Mouse (Mus musculus) E14TG2a.4 (cell line): Measurements from ENCODE around the gene Inca1.

Experiments used
- H3K27me3 ChIP-seq: 2 replicates; pipeline ENCODE4 v1.6.1; 2014; ENCODE audit warnings: low read length, control low read depth; ENCODE audit not compliant: insufficient read depth
- H3K36me3 ChIP-seq: 2 replicates; pipeline ENCODE4 v1.6.1; 2014; ENCODE audit warnings: low read length, control low read depth; ENCODE audit not compliant: insufficient read depth
- H3K4me1 ChIP-seq: replicated peaks from 2 replicates; pipeline ENCODE4 v1.6.1; 2014; ENCODE audit warnings: low read depth, low read length, control low read depth
- H3K4me3 ChIP-seq: replicated peaks from 2 replicates; pipeline ENCODE4 v1.5.1; 2014; ENCODE audit warnings: mild to moderate bottlenecking, low read length
- H3K9me3 ChIP-seq: 2 replicates; pipeline ENCODE4 v1.6.1; 2014; ENCODE audit warnings: low read length, control low read depth
- CTCF ChIP-seq: conservative IDR thresholded peaks from 2 replicates; pipeline ENCODE4 v1.5.1; 2014; ENCODE audit warnings: low read length
- NANOG ChIP-seq: IDR thresholded peaks from 2 replicates; pipeline ENCODE4 v1.6.1; 2014; ENCODE audit warnings: borderline replicate concordance, low read length, mixed read lengths
- POU5F1 ChIP-seq: IDR thresholded peaks from 2 replicates; pipeline ENCODE4 v1.6.1; 2014; ENCODE audit warnings: low read length, borderline replicate concordance

The Inca1 gene

DNA sequence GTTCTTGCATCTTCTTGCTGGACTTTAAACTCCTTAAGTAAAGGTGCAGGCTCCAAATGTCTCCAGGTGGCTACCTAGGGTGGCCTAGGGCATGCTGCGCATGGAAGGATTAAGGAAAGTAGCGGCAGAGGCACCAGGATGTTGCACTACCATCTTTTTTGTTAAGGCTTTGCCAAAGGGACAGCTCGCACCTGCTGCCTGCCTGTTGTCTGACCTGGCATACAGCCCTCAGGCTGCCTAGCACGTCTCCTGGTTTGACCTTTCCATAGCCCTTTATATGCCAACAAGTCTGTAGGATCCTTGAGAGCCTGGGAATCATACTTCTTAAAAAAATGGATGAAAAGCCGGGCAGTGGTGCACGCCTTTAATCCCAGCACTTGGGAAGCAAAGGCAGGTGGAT, 56.9 kb downstream of the Inca1 start:
- TF ChIP-seq CTCF: no peak
- TF ChIP-seq POU5F1: no peak
- no peak for TF ChIP-seq NANOG
- peaks cover 25% of the 10 kb centered on the region for H3K4me1 ChIP-seq
- H3K9me3 ChIP-seq: no peaks in the 10 kb centered on the region
- 0 out of 2 replicates have a peak, but pooled peaks cover 3% of the 10 kb centered on the region for H3K27me3 ChIP-seq
- no peak overlapping the region for H3K4me3 ChIP-seq
- peaks cover 36% of the 10 kb centered on the region for H3K36me3 ChIP-seq

DNA sequence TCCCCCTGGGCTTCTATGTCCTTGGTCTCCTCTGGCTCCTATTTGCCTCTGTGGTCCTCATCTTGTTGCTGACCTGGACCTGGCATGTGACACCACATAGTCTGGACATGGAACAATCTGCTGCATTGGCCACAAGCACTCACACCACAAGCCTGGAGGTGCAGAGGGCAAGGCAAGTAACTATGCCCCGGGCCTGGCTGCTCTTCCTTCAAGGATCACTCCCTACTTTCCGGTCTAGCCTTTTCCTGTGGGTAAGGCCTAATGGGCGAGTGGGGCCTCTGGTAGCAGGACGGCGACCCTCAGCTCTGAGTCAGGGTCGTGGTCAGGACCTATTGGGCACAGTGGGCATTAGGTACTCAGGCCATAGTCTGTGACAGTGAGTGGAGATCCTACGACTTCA, 58.7 kb downstream of the Inca1 start:
- TF ChIP-seq CTCF: no peak
- TF ChIP-seq NANOG: no peak
- no peak for TF ChIP-seq POU5F1
- H3K36me3 ChIP-seq: peaks cover 36% of the 10 kb centered on the region
- no peaks in the 10 kb centered on the region for H3K9me3 ChIP-seq
- H3K27me3 ChIP-seq: 0 out of 2 replicates have a peak, but pooled peaks cover 3% of the 10 kb centered on the region
- no peak overlapping the region for H3K4me3 ChIP-seq
- H3K4me1 ChIP-seq: peaks cover 19% of the 10 kb centered on the region

DNA sequence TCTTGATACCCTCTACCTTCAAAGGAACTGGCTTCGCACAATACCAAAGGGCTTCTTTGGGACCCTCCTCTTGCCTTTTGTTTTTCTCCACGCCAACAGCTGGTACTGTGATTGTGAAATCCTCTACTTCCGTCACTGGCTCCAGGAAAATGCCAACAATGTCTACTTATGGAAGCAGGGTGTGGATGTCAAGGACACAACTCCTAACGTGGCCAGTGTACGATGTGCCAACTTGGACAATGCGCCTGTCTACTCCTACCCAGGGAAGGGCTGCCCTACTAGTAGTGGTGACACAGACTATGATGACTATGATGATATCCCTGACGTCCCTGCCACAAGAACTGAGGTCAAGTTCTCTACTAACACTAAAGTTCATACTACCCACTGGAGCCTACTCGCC, 60.0 kb downstream of the Inca1 start:
- Histone ChIP-seq H3K27me3 (0 out of 2 replicates have a peak, but pooled peaks cover 3% of the 10 kb centered on the region), H3K9me3 (no peaks in the 10 kb centered on the region), H3K4me3 (no peak overlapping the region), H3K36me3 (peaks cover 24% of the 10 kb centered on the region), H3K4me1 (peaks cover 7% of the 10 kb centered on the region)
- TF ChIP-seq NANOG (no peak), POU5F1 (no peak), CTCF (no peak)

DNA sequence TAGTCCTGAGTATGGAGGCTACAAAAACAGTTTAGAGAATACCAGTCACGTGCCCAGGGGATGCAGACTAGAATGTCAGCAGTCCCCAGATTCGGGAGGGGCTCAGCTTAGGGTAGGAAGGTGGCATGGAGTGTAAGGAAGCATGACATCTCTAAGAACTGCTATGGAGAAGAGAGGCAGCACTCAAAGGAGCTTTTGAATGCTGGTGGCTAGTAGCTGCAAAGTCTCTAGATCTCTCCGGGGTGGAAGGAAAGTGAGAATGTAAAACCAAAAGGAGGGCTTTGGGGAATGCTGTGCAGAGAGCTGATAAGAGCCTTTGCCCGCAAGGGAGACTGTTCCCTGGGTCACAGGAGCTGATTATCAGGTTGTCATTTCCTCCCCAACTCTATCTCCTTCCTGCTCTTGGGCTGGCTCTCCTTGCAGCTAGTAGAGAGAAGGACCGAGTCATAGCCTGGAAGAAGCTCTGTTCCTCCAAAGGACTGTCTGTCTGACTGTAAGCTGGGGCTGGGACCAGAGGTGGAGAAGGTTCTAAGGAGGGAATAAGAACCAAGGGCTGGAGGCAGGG, 61.2 kb downstream of the Inca1 start, which contains the start of gene Gp1ba:
Gp1ba (plus strand) TSS at position 409 of the 565 bp plus-strand sequence.
- H3K9me3 ChIP-seq: no peaks in the 10 kb centered on the region
- H3K4me1 ChIP-seq: no peaks in the 10 kb centered on the region
- TF ChIP-seq NANOG: no peak
- H3K4me3 ChIP-seq: no peak within 1 kb of the TSS
- peaks cover 13% of the 10 kb centered on the region for H3K36me3 ChIP-seq
- 0 out of 2 replicates have a peak, but pooled peaks cover 3% of the 10 kb centered on the region for H3K27me3 ChIP-seq
